Mouse (Mus musculus) ES-Bruce4 (cell line): ENCODE measurements around the gene Sgms2. TPM values are rescaled to one million over a fixed set of nuclear protein-coding genes. Genes with fewer than 3 reads are reported as not detected.

ENCODE experiments used
- H3K27ac ChIP-seq: 2 replicates; pipeline ENCODE4 v1.5.1; 2012; ENCODE audit warnings: low read length, inconsistent platforms; ENCODE audit not compliant: insufficient read depth
- H3K27me3 ChIP-seq: 2 replicates; pipeline ENCODE4 v1.6.1; 2012; ENCODE audit warnings: mild to moderate bottlenecking, low read length, inconsistent platforms; ENCODE audit not compliant: control insufficient read depth, poor library complexity, insufficient read depth, severe bottlenecking
- H3K36me3 ChIP-seq: 2 replicates; pipeline ENCODE4 v1.6.1; 2012; ENCODE audit warnings: inconsistent platforms, mild to moderate bottlenecking, low read length, moderate library complexity; ENCODE audit not compliant: control insufficient read depth, poor library complexity, insufficient read depth, severe bottlenecking
- H3K4me1 ChIP-seq: one replicate; pipeline ENCODE4 v1.8.1; 2011; ENCODE audit warnings: low read length; ENCODE audit not compliant: control insufficient read depth, insufficient read depth
- H3K4me3 ChIP-seq: 2 replicates; pipeline ENCODE4 v1.5.1; 2011; ENCODE audit warnings: low read depth, mild to moderate bottlenecking, low read length
- H3K9ac ChIP-seq: 2 replicates; pipeline ENCODE4 v1.6.1; 2012; ENCODE audit warnings: low read depth, mild to moderate bottlenecking, inconsistent platforms; ENCODE audit not compliant: poor library complexity, severe bottlenecking
- H3K9me3 ChIP-seq: replicated peaks from 2 replicates; pipeline ENCODE4 v1.6.1; 2012; ENCODE audit warnings: mild to moderate bottlenecking, low read length, inconsistent platforms; ENCODE audit not compliant: control insufficient read depth, poor library complexity, insufficient read depth, severe bottlenecking
- CTCF ChIP-seq: IDR thresholded peaks from one replicate; pipeline ENCODE4 v1.8.1; 2011; ENCODE audit warnings: low read depth, low read length
- EP300 ChIP-seq: IDR thresholded peaks from 2 replicates; pipeline ENCODE4 v1.6.1; 2011; ENCODE audit warnings: low read depth, low read length; ENCODE audit not compliant: insufficient read depth
- POLR2A ChIP-seq: IDR thresholded peaks from one replicate; pipeline ENCODE4 v1.8.1; 2011; ENCODE audit warnings: low read length; ENCODE audit not compliant: insufficient read depth
- polyA plus RNA-seq: library from polyadenylated mRNA; stranded (reverse); fragments of >200 nt; gene quantifications from 2 replicates; pipeline ENCODE4 v1.2.4, GENCODE M21; 2011; ENCODE audit warnings: low read depth; ENCODE audit not compliant: missing spikeins, insufficient read depth, insufficient read length

Sgms2 gene
- polyA plus RNA-seq, 1 experiment: 2.2 TPM

DNA sequence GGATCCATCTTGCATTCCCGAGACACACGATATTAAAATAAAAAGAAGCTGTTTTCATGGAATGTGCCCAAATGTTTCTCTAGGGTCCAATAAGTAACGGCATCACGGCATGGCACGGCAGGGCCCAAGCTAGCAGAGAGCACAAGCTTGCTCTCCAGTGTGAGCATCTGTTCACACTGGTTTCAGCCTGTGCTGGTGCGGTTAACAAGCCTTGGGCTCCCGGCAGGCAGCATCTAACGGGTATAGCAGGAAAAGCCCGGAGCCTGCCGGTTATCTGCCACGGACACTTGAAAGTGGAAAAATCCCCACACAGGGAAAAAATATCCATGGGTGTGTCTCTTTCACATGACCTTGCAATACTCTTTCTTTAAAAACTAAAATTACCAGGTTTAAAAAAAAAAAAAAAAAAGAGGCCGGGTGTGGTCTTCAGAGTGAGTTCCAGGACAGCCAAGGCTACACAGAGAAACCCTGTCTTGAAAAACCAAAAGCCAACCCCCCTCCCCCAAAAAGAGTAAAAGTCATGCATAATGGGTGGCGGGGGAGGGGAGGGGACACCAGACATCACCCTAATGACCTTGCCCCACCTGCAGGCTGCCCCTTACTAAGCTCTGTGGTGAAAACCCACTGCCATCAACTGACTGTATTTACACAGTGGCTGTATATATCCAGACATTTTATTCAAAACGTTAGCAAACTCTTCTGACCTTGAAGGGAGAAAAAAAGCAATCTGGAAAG lies 169.0 kb downstream of the Sgms2 start:
- Histone ChIP-seq H3K27me3 (no peaks in the 10 kb centered on the region), H3K9ac (no peak overlapping the region), H3K9me3 (no peaks in the 10 kb centered on the region), H3K4me1 (peaks cover 5% of the 10 kb centered on the region), H3K4me3 (no peak overlapping the region), H3K27ac (no peak overlapping the region), H3K36me3 (no peaks in the 10 kb centered on the region)
- TF ChIP-seq EP300 (no peak), POLR2A (no peak), CTCF (no peak)

DNA sequence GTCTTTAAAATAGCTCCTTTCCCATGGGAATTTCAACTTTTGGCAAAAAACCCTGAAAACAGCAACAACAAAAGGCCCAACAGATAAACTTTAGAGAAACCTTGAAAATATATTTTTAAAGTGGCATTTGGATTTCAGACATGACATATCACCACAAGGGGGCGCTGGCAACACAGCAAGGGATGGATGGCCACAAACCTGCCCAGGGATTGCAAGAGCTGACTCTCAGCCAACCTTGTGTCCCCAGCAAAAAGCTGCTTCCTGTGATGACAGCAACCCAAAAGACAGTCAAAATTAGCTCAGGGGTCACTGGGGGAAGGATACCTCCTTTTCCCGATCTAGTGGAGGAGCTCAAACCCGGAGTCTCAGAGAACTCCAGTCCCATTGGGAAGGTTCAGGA lies 171.0 kb downstream of the Sgms2 start:
- Histone ChIP-seq H3K27me3 (no peaks in the 10 kb centered on the region), H3K36me3 (no peaks in the 10 kb centered on the region), H3K9me3 (no peaks in the 10 kb centered on the region), H3K27ac (no peak overlapping the region), H3K4me3 (no peak overlapping the region), H3K4me1 (peaks cover 5% of the 10 kb centered on the region), H3K9ac (no peak overlapping the region)
- TF ChIP-seq CTCF: peak; percentile 76
- no peak for TF ChIP-seq EP300

DNA sequence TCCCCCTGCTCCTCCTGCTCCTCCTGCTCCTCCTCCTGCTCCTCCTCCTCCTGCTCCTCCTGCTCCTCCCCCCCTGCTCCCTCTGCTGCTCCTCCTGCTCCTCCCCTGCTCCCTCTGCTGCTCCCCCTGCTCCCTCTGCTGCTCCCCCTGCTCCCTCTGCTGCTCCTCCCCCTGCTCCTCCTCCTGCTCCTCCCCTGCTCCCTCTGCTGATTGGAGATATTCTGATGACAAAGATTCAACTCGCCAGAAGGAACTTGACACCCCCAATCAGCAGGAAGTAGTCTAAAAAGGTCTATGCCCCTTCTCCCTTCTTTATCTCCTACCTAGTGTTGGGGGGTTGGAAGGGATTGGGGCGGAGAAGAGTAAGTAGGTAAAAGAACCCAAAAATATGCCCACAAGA lies 173.0 kb downstream of the Sgms2 start:
- Histone ChIP-seq H3K4me1 (peaks cover 5% of the 10 kb centered on the region), H3K4me3 (no peak overlapping the region), H3K27ac (no peak overlapping the region), H3K36me3 (no peaks in the 10 kb centered on the region), H3K9me3 (no peaks in the 10 kb centered on the region), H3K9ac (no peak overlapping the region), H3K27me3 (no peaks in the 10 kb centered on the region)
- TF ChIP-seq CTCF: no peak
- no peak for TF ChIP-seq EP300
- TF ChIP-seq POLR2A: no peak

DNA sequence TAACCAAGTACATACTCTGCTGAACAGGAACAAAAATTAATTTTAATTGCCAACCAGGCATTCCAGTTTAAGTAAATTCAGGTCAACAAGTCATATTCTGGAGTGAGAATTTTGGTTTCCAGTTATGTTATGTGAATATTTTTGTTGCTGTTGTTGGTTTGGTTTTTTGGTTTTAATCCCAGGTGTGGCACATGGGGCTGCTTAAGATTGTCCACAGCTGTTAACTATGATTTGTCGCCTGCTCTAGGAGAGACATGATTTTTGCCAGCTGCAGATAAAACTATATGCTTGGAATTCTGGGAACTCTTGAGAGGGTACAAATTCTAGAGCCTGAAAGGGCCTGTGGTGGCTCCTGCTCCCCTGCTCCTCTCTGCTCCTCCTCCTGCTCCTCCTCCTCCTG lies 174.1 kb downstream of the Sgms2 start:
- Histone ChIP-seq H3K27ac (no peak overlapping the region), H3K4me1 (peaks cover 3% of the 10 kb centered on the region), H3K9me3 (no peaks in the 10 kb centered on the region), H3K9ac (no peak overlapping the region), H3K27me3 (no peaks in the 10 kb centered on the region), H3K36me3 (no peaks in the 10 kb centered on the region), H3K4me3 (no peak overlapping the region)
- TF ChIP-seq CTCF: no peak
- no peak for TF ChIP-seq POLR2A

DNA sequence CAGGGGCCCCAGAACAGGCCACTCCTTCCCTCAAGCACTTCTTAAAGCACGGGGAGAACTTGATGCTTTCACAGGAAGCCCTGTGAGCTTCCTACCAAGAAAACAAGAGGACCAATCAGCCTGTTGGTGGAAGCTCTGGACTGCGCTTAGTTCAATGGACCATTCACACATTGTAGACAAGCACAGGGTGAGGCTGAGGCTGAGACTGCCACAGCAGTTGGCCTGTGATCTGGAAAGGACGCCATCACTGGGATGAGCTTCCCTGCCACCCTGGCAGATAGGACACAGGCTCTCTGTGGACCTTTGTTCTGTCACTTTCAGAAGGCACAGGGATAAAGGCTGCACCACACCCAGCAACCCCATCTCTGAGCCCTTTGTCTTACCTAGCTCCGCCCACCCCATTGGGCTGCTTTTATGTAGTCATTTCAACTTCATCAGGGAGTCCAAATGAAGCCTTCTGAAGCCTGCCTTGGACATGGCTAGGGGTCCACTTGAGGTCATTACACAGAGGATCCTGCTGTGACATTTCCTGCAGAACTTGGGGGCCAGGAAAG lies 175.2 kb downstream of the Sgms2 start:
- TF ChIP-seq POLR2A (no peak), CTCF (no peak), EP300 (no peak)
- Histone ChIP-seq H3K36me3 (no peaks in the 10 kb centered on the region), H3K9ac (no peak overlapping the region), H3K4me3 (no peak overlapping the region), H3K4me1 (peaks cover 3% of the 10 kb centered on the region), H3K9me3 (no peaks in the 10 kb centered on the region), H3K27me3 (no peaks in the 10 kb centered on the region), H3K27ac (no peak overlapping the region)

DNA sequence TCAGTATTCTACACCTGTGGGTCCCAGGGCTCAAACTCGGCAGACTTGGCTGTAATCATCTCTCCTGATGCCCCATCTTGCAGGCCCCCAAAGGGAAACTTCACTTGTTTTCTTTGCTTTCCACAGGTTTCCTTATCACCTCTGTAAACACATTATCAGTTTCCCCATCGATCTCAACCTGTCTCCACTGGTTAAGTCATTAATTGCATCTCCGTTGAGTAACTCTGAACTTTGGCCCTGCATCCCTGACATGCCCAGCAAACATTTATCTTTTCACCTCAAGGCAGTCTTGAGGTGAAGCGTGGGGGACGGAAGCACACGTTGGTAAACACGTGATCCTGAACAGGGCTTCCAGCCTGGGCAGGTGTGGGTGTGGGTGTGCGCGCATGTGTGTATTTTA lies 178.9 kb downstream of the Sgms2 start:
- H3K27ac ChIP-seq: no peak overlapping the region
- peaks cover 18% of the 10 kb centered on the region for H3K9me3 ChIP-seq
- H3K27me3 ChIP-seq: no peaks in the 10 kb centered on the region
- H3K4me3 ChIP-seq: no peak overlapping the region
- no peaks in the 10 kb centered on the region for H3K36me3 ChIP-seq
- no peaks in the 10 kb centered on the region for H3K4me1 ChIP-seq
- no peak for TF ChIP-seq EP300
- TF ChIP-seq POLR2A: no peak
- TF ChIP-seq CTCF: no peak
- H3K9ac ChIP-seq: no peak overlapping the region
